Mouse (Mus musculus): ENCODE results near the gene Gm6460. TPM values are rescaled to one million over a fixed set of nuclear protein-coding genes. Genes with fewer than 3 reads are reported as not detected.
"Not testable (repeated sequence)": the region's sequence is repeated elsewhere in the genome, so short reads cannot be mapped to it uniquely, and the experiment has no call there.

Gm6460 gene
- polyA plus RNA-seq (2015; fragmentation: Nextera tagmentation; extraction: Ambion mirVana) = not detected in 2 replicates

GRCm38 (mm10) chr5:11594613-11595012 is at the start of gene Gm6460:
Gene Gm6460, plus strand, starts transcription at chr5:11594913.
- not testable (repeated sequence) for H3K9ac ChIP-seq (ENCODE audit: low read length); H3K9me3 ChIP-seq (ENCODE audit: control insufficient read depth, low read length); H3K4me2 ChIP-seq (ENCODE audit: low read depth, low read length); H3K27me3 ChIP-seq (ENCODE audit: control insufficient read depth, insufficient read depth, low read depth, low read length); H3K4me1 ChIP-seq (replicated peaks; ENCODE audit: control insufficient read depth, insufficient read depth, low read length); H3K27ac ChIP-seq (ENCODE audit: low read length); H3K36me3 ChIP-seq (ENCODE audit: control insufficient read depth, insufficient read depth, low read length); ATAC-seq (ENCODE audit: low read depth); H3K4me3 ChIP-seq (ENCODE audit: low read length)
- WGBS = no CpG with 5 or more reads among the region's 3 CpGs

Other genes with a start within 250 kb of the Gm6460 start
- not detected in 2 replicates for gene Gm8897, start 178.5 kb upstream of the Gm6460 start, polyA plus RNA-seq (2015; fragmentation: Nextera tagmentation; extraction: Ambion mirVana)
- gene Gm8906, start 92.2 kb upstream of the Gm6460 start, polyA plus RNA-seq (2015; fragmentation: Nextera tagmentation; extraction: Ambion mirVana) = not detected in 2 replicates
- gene Gm8922, start 87.0 kb downstream of the Gm6460 start, polyA plus RNA-seq (2015; fragmentation: Nextera tagmentation; extraction: Ambion mirVana) = not detected in 2 replicates
- not detected in 2 replicates for gene Gm8926, start 175.6 kb downstream of the Gm6460 start, polyA plus RNA-seq (2015; fragmentation: Nextera tagmentation; extraction: Ambion mirVana)

Measured in lung, embryonic 16.5 days (tissue).